Mouse (Mus musculus): Measurements from ENCODE around the gene Prtg. TPM values are rescaled to one million over a fixed set of nuclear protein-coding genes. Genes with fewer than 3 reads are reported as not detected.

The Prtg gene
- total and polyA plus RNA-seq, 2 experiments from 2014 or later: 0.32 to 0.93 TPM

GRCm38 (mm10) chr9:72949572-72949971 lies 142.9 kb downstream of the Prtg start:
- Histone ChIP-seq H3K27me3 (ENCODE audit: insufficient read depth, low read length) (no peaks in the 10 kb centered on the region), H3K36me3 (ENCODE audit: insufficient read depth, low read length) (peaks cover 11% of the 10 kb centered on the region), H3K4me1 (ENCODE audit: insufficient read depth, low read length) (no peaks in the 10 kb centered on the region), H3K9ac (replicated peaks; ENCODE audit: low read length, poor library complexity, severe bottlenecking) (no peak overlapping the region), H3K4me3 (ENCODE audit: low read depth, low read length) (no peak overlapping the region), H3K4me2 (ENCODE audit: low read depth, low read length, poor library complexity, severe bottlenecking) (no peak overlapping the region), H3K27ac (ENCODE audit: low read depth, low read length) (no peak overlapping the region), H3K9me3 (ENCODE audit: low read length) (no peaks in the 10 kb centered on the region)
- WGBS: 84% methylated on average over 7 of the region's 7 CpGs
- no peak for ATAC-seq (ENCODE audit: low FRiP score)
- TF ChIP-seq CTCF (IDR thresholded peaks at IDR 0.05): no peak
- no peak for DNase-seq (ENCODE audit: low spot score)

GRCm38 (mm10) chr9:72954746-72955145 lies 148.1 kb downstream of the Prtg start:
- H3K4me1 ChIP-seq (ENCODE audit: insufficient read depth, low read length): no peaks in the 10 kb centered on the region
- WGBS: 46% methylated on average over 2 of the region's 2 CpGs
- no peak overlapping the region for H3K4me3 ChIP-seq (ENCODE audit: low read depth, low read length)
- ATAC-seq (ENCODE audit: low FRiP score) (no peak), DNase-seq (ENCODE audit: low spot score) (no peak)
- no peak overlapping the region for H3K4me2 ChIP-seq (ENCODE audit: low read depth, low read length, poor library complexity, severe bottlenecking)
- H3K27ac ChIP-seq (ENCODE audit: low read depth, low read length): no peak overlapping the region
- TF ChIP-seq CTCF (IDR thresholded peaks at IDR 0.05): peak; percentile 52
- no peaks in the 10 kb centered on the region for H3K36me3 ChIP-seq (ENCODE audit: insufficient read depth, low read length)
- no peak overlapping the region for H3K9ac ChIP-seq (replicated peaks; ENCODE audit: low read length, poor library complexity, severe bottlenecking)
- no peaks in the 10 kb centered on the region for H3K27me3 ChIP-seq (ENCODE audit: insufficient read depth, low read length)
- no peaks in the 10 kb centered on the region for H3K9me3 ChIP-seq (ENCODE audit: low read length)

DNA sequence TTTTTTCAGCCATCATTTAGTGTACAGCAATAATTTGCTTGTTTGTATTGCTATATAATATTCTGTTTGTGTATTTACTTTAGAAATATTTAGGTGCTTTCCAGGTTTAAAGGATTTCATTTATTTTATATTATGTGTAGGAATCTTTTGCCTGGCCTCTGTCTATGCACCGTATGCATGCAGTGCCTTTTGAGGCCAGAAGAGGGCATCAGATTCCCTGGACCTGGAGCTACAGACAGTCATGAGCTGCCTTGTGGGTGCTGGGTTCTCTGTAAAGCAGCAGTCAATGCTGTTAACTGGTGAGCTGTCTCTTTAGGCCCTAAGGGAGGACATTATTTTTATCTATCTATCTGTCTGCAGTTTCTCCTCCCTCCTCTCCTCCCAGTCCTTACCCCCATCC lies 148.9 kb downstream of the Prtg start:
- Histone ChIP-seq H3K9ac (replicated peaks; ENCODE audit: low read length, poor library complexity, severe bottlenecking) (no peak overlapping the region), H3K9me3 (ENCODE audit: low read length) (no peaks in the 10 kb centered on the region), H3K4me1 (ENCODE audit: insufficient read depth, low read length) (no peaks in the 10 kb centered on the region), H3K4me2 (ENCODE audit: low read depth, low read length, poor library complexity, severe bottlenecking) (no peak overlapping the region), H3K27ac (ENCODE audit: low read depth, low read length) (no peak overlapping the region), H3K4me3 (ENCODE audit: low read depth, low read length) (no peak overlapping the region), H3K36me3 (ENCODE audit: insufficient read depth, low read length) (no peaks in the 10 kb centered on the region), H3K27me3 (ENCODE audit: insufficient read depth, low read length) (no peaks in the 10 kb centered on the region)
- DNase-seq (ENCODE audit: low spot score): peak; percentile 43
- 16% methylated on average over 1 of the region's 1 CpGs for WGBS
- ATAC-seq (ENCODE audit: low FRiP score): no peak
- peak; percentile 83 for TF ChIP-seq CTCF (IDR thresholded peaks at IDR 0.05)

- WGBS: 2% methylated on average over 43 of the region's 43 CpGs
- H3K27ac ChIP-seq (ENCODE audit: low read depth, low read length): peak within 1 kb of the TSS; percentile 58; the same call in 1 of the 2 replicates
- peak within 1 kb of the TSS; percentile 73 for H3K4me2 ChIP-seq (ENCODE audit: low read depth, low read length, poor library complexity, severe bottlenecking)
- DNase-seq (ENCODE audit: low spot score) (peak; percentile 94), ATAC-seq (ENCODE audit: low FRiP score) (peak; percentile 93)
- H3K4me1 ChIP-seq (ENCODE audit: insufficient read depth, low read length): no peaks in the 10 kb centered on the region
- H3K4me3 ChIP-seq (ENCODE audit: low read depth, low read length): peak within 1 kb of the TSS; percentile 58
- H3K36me3 ChIP-seq (ENCODE audit: insufficient read depth, low read length): no peaks in the 10 kb centered on the region
- no peaks in the 10 kb centered on the region for H3K9me3 ChIP-seq (ENCODE audit: low read length)
- peak; percentile 52 for TF ChIP-seq CTCF (IDR thresholded peaks at IDR 0.05)
- no peaks in the 10 kb centered on the region for H3K27me3 ChIP-seq (ENCODE audit: insufficient read depth, low read length)
- peak within 1 kb of the TSS; percentile 55 for H3K9ac ChIP-seq (replicated peaks; ENCODE audit: low read length, poor library complexity, severe bottlenecking)
Measured at GRCm38 (mm10) chr9:72958521-72959450, 152.1 kb downstream of the Prtg start, which contains the start of the genes Dyx1c1 and Gm44503. Dyx1c1 (plus strand) TSS chr9:72958785. Gm44503 (plus strand) TSS chr9:72958852.

DNA sequence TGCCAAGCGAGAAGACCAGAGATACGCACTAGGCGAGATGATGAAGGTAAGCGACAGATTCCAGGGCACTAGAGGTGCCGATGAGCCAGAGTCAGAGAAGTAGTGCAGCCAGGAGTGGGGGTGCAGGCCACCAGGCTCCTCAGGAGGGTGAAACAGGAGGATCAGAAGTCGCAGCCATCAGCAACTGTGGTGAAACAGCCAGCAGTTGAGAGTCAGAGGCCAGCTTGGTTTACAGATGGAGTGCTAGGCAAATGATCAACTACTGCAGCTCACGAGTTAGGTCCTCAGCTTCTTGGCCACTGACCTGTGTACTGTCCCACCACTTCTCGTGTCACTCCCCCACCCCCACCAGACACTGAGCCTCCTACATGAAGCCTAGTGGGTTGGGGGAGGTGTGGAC lies 154.7 kb downstream of the Prtg start:
- Histone ChIP-seq H3K36me3 (ENCODE audit: insufficient read depth, low read length) (no peaks in the 10 kb centered on the region), H3K9ac (replicated peaks; ENCODE audit: low read length, poor library complexity, severe bottlenecking) (no peak overlapping the region), H3K4me1 (ENCODE audit: insufficient read depth, low read length) (no peaks in the 10 kb centered on the region), H3K4me2 (ENCODE audit: low read depth, low read length, poor library complexity, severe bottlenecking) (no peak overlapping the region), H3K4me3 (ENCODE audit: low read depth, low read length) (no peak overlapping the region), H3K27ac (ENCODE audit: low read depth, low read length) (no peak overlapping the region), H3K27me3 (ENCODE audit: insufficient read depth, low read length) (no peaks in the 10 kb centered on the region), H3K9me3 (ENCODE audit: low read length) (no peaks in the 10 kb centered on the region)
- DNase-seq (ENCODE audit: low spot score) (no peak), ATAC-seq (ENCODE audit: low FRiP score) (no peak)
- no peak for TF ChIP-seq CTCF (IDR thresholded peaks at IDR 0.05)
- 78% methylated on average over 8 of the region's 8 CpGs for WGBS

- no peak for DNase-seq (ENCODE audit: low spot score)
- H3K27me3 ChIP-seq (ENCODE audit: insufficient read depth, low read length): no peaks in the 10 kb centered on the region
- H3K4me3 ChIP-seq (ENCODE audit: low read depth, low read length): no peak overlapping the region
- H3K36me3 ChIP-seq (ENCODE audit: insufficient read depth, low read length): no peaks in the 10 kb centered on the region
- no peak overlapping the region for H3K4me2 ChIP-seq (ENCODE audit: low read depth, low read length, poor library complexity, severe bottlenecking)
- H3K4me1 ChIP-seq (ENCODE audit: insufficient read depth, low read length): no peaks in the 10 kb centered on the region
- WGBS: 78% methylated on average over 15 of the region's 15 CpGs
- TF ChIP-seq CTCF (IDR thresholded peaks at IDR 0.05): no peak
- no peak overlapping the region for H3K9ac ChIP-seq (replicated peaks; ENCODE audit: low read length, poor library complexity, severe bottlenecking)
- H3K27ac ChIP-seq (ENCODE audit: low read depth, low read length): no peak overlapping the region
- no peak for ATAC-seq (ENCODE audit: low FRiP score)
- no peaks in the 10 kb centered on the region for H3K9me3 ChIP-seq (ENCODE audit: low read length)
Measured at GRCm38 (mm10) chr9:72961959-72962358, 155.3 kb downstream of the Prtg start.

Other genes with a start within 250 kb of the Prtg start
- 432 and 533 TPM in 2 replicates for gene Nedd4, start 144.5 kb upstream of the Prtg start, total RNA-seq (2014; rRNA removed)
- 276 and 321 TPM in 2 replicates for gene Nedd4, start 144.5 kb upstream of the Prtg start, polyA plus RNA-seq (2015; fragmentation: Nextera tagmentation; extraction: Ambion mirVana)
- gene Pygo1, start 118.8 kb downstream of the Prtg start, total RNA-seq (2014; rRNA removed): 40.1 and 45.9 TPM in 2 replicates
- 8.3 and 9.3 TPM in 2 replicates for gene Pygo1, start 118.8 kb downstream of the Prtg start, polyA plus RNA-seq (2015; fragmentation: Nextera tagmentation; extraction: Ambion mirVana)
- gene Dyx1c1, start 151.9 kb downstream of the Prtg start, total RNA-seq (2014; rRNA removed): 1.8 and 3.0 TPM in 2 replicates
- gene Dyx1c1, start 151.9 kb downstream of the Prtg start, polyA plus RNA-seq (2015; fragmentation: Nextera tagmentation; extraction: Ambion mirVana): 2.7 TPM in 2 replicates
- gene Gm44503, start 152.0 kb downstream of the Prtg start, total RNA-seq (2014; rRNA removed): 0.28 TPM in 1 of 2 replicates, not detected in the other
- gene Gm44503, start 152.0 kb downstream of the Prtg start, polyA plus RNA-seq (2015; fragmentation: Nextera tagmentation; extraction: Ambion mirVana): not detected in 2 replicates
- 13.4 and 15.1 TPM in 2 replicates for gene Ccpg1os, start 178.5 kb downstream of the Prtg start, total RNA-seq (2014; rRNA removed)
- 19.3 and 20.3 TPM in 2 replicates for gene Ccpg1os, start 178.5 kb downstream of the Prtg start, polyA plus RNA-seq (2015; fragmentation: Nextera tagmentation; extraction: Ambion mirVana)
- gene Ccpg1, start 178.6 kb downstream of the Prtg start, total RNA-seq (2014; rRNA removed): 19.3 and 30.4 TPM in 2 replicates
- 38.1 and 39.9 TPM in 2 replicates for gene Ccpg1, start 178.6 kb downstream of the Prtg start, polyA plus RNA-seq (2015; fragmentation: Nextera tagmentation; extraction: Ambion mirVana)
- 8.4 and 19.4 TPM in 2 replicates for gene Pigb, start 233.5 kb downstream of the Prtg start, total RNA-seq (2014; rRNA removed)
- 12.2 and 13.0 TPM in 2 replicates for gene Pigb, start 233.5 kb downstream of the Prtg start, polyA plus RNA-seq (2015; fragmentation: Nextera tagmentation; extraction: Ambion mirVana)
- gene Rab27a, start 238.0 kb downstream of the Prtg start, total RNA-seq (2014; rRNA removed): 5.3 and 6.4 TPM in 2 replicates
- 2.7 and 4.0 TPM in 2 replicates for gene Rab27a, start 238.0 kb downstream of the Prtg start, polyA plus RNA-seq (2015; fragmentation: Nextera tagmentation; extraction: Ambion mirVana)

Data from midbrain, postnatal 0 days (tissue).